Mouse (Mus musculus) urinary bladder, postnatal 10 days (tissue): ENCODE results near the gene Ddx27.

Experiments
- DNase-seq: peaks from one replicate; pipeline ENCODE4 v3.0.0; 2022; ENCODE audit warnings: low spot score

Gene Ddx27

GRCm38 (mm10) chr2:167062965-167063880, 48.2 kb downstream of the Ddx27 start, which contains the start of gene Znfx1:
TSS of gene Znfx1 (minus strand) at chr2:167063015.
- peak; percentile 89 for DNase-seq

GRCm38 (mm10) chr2:167063906-167064496, 49.0 kb downstream of the Ddx27 start:
- no peak for DNase-seq

- no peak for DNase-seq
These were observed 49.8 kb downstream of the Ddx27 start for GRCm38 (mm10) chr2:167064601-167065295.

GRCm38 (mm10) chr2:167066031-167066430, 51.0 kb downstream of the Ddx27 start:
- DNase-seq: no peak

GRCm38 (mm10) chr2:167066528-167067516, 51.8 kb downstream of the Ddx27 start:
- no peak for DNase-seq

GRCm38 (mm10) chr2:167067575-167067974, 52.6 kb downstream of the Ddx27 start:
- DNase-seq: no peak

- DNase-seq: no peak
These were observed 55.3 kb downstream of the Ddx27 start for GRCm38 (mm10) chr2:167070341-167070740.

- DNase-seq: no peak
These were observed 56.3 kb downstream of the Ddx27 start for GRCm38 (mm10) chr2:167071266-167071640.

- DNase-seq: peak; percentile 87
These were observed 56.9 kb downstream of the Ddx27 start for GRCm38 (mm10) chr2:167071641-167072601.

GRCm38 (mm10) chr2:167074587-167074986, 59.6 kb downstream of the Ddx27 start:
- DNase-seq: no peak

GRCm38 (mm10) chr2:167076352-167076751, 61.4 kb downstream of the Ddx27 start:
- no peak for DNase-seq

GRCm38 (mm10) chr2:167076759-167077158, 61.8 kb downstream of the Ddx27 start:
- DNase-seq: no peak

GRCm38 (mm10) chr2:167077199-167077962, 62.4 kb downstream of the Ddx27 start:
- DNase-seq: no peak

- DNase-seq: no peak
These were observed 63.5 kb downstream of the Ddx27 start for GRCm38 (mm10) chr2:167078486-167078885.

GRCm38 (mm10) chr2:167078931-167079495, 64.0 kb downstream of the Ddx27 start:
- no peak for DNase-seq

- DNase-seq: no peak
These were observed 64.7 kb downstream of the Ddx27 start for GRCm38 (mm10) chr2:167079535-167080257.

- no peak for DNase-seq
These were observed 65.4 kb downstream of the Ddx27 start for GRCm38 (mm10) chr2:167080387-167080786.

GRCm38 (mm10) chr2:167081135-167081534, 66.1 kb downstream of the Ddx27 start:
- no peak for DNase-seq
